Mouse (Mus musculus) lung, embryonic 14.5 days (tissue): Measurements from ENCODE around the gene Zcchc24. TPM values are rescaled to one million over a fixed set of nuclear protein-coding genes. Genes with fewer than 3 reads are reported as not detected.

Experiments
- ATAC-seq: fragments of 200-750 bp; cut with Nextera tagmentation; 2 replicates; pipeline ENCODE4 v1.8.0; 2017; ENCODE audit warnings: mild to moderate bottlenecking, moderate TSS enrichment, moderate library complexity; ENCODE audit not compliant: insufficient read depth
- DNase-seq: peaks from one replicate; pipeline ENCODE4 v3.0.0-alpha.2; 2015
- H3K27ac ChIP-seq: fragments of 300-500 bp; sonication (generic); 2 replicates; pipeline ENCODE4 v1.5.1; 2014; ENCODE audit warnings: low read depth, mild to moderate bottlenecking, moderate library complexity
- H3K27me3 ChIP-seq: fragments of 300-500 bp; sonication (generic); 2 replicates; pipeline ENCODE4 v1.6.1; 2014; ENCODE audit warnings: low read length, control low read depth; ENCODE audit not compliant: insufficient read depth
- H3K36me3 ChIP-seq: fragments of 300-500 bp; sonication (generic); 2 replicates; pipeline ENCODE4 v1.6.1; 2014; ENCODE audit warnings: control low read depth; ENCODE audit not compliant: insufficient read depth
- H3K4me1 ChIP-seq: fragments of 300-500 bp; sonication (generic); 2 replicates; pipeline ENCODE4 v1.6.1; 2014; ENCODE audit warnings: antibody characterized with exemption, control low read depth; ENCODE audit not compliant: insufficient read depth
- H3K4me2 ChIP-seq: fragments of 300-500 bp; sonication (generic); 2 replicates; pipeline ENCODE4 v1.6.1; 2014; ENCODE audit warnings: mild to moderate bottlenecking
- H3K4me3 ChIP-seq: fragments of 300-500 bp; sonication (generic); 2 replicates; pipeline ENCODE4 v1.5.1; 2014; ENCODE audit warnings: low read depth, low read length
- H3K9ac ChIP-seq: fragments of 300-500 bp; sonication (generic); 2 replicates; pipeline ENCODE4 v1.6.1; 2014
- H3K9me3 ChIP-seq: fragments of 300-500 bp; sonication (generic); 2 replicates; pipeline ENCODE4 v1.6.1; 2016; ENCODE audit warnings: low read depth, low read length, control low read depth
- CTCF ChIP-seq: IDR thresholded peaks from 2 replicates; pipeline ENCODE4 v1.5.1; 2016; ENCODE audit warnings: antibody characterized with exemption, low read depth
- WGBS: fragments of 180-500 bp; shearing (Covaris S2); extraction: QIAGEN DNeasy Blood & Tissue Kit; methylation state at CpG from one replicate; pipeline ENCODE4 v1.1.7; 2014; 5-methylcytosine and 5-hydroxymethylcytosine counted together
- polyA plus RNA-seq: library from polyadenylated mRNA; unstranded; fragments of >200 nt; fragmentation: Nextera tagmentation; extraction: Ambion mirVana; gene quantifications from 2 replicates; pipeline ENCODE4 v1.2.1, GENCODE M21; 2014

Zcchc24 gene
- polyA plus RNA-seq, 1 experiment from 2014 or later: 29.8 TPM

DNA sequence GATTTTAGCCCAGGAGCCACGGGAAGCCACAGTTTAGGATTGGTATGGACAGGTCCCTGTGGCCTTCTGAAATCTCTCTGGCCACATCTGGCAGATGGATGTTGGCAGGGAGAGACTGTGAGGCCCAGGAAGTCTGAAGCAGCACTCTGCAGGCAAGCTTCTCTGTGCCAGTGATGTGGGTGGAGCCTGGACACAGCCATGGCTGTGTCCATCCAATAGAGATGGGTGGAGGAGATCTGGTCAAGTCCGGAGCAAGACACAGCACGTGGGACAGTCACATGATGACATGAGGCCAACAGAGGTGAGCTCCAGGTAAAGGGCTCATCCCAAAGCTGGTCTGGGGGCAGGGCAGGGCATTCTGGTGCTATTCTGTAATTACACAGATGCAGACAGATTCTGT is 27.6 kb downstream of the Zcchc24 start:
- Histone ChIP-seq H3K36me3 (peaks cover 33% of the 10 kb centered on the region), H3K27ac (no peak overlapping the region), H3K4me3 (no peak overlapping the region), H3K9me3 (no peaks in the 10 kb centered on the region), H3K27me3 (no peaks in the 10 kb centered on the region), H3K4me1 (peaks cover 28% of the 10 kb centered on the region), H3K4me2 (no peak overlapping the region), H3K9ac (no peak overlapping the region)
- ATAC-seq (no peak), DNase-seq (no peak)
- 60% methylated on average over 3 of the region's 3 CpGs for WGBS
- TF ChIP-seq CTCF: no peak

DNA sequence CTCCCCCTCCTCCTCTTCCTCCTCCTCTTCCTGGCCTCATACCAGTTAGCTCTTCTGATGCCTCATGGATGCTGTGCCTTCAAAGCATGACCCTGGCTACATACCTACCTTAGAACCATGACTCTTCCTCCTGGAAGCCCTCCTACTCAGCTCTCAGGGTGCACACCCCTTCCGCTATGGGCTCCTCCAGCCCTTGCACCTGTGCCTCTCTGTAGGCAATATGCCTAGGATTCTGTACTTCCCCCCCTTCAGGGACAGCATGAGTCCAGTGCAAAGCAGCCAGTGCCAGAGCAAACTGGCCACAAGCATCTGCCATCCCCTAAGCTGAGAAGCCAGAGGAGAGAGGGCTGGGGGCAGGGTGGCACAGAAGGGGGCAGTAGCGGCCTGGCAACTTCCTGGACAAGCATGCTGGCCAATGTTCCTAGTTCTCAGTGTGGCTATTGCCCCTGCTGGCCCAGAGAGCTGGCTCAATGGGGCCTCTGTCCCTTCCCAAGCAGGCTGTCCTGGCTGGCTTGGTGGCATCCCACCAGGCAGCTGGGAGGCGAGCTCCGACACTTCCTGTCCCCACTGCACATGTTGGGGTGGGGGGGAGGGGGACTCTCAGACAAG is 28.8 kb downstream of the Zcchc24 start:
- H3K27me3 ChIP-seq: no peaks in the 10 kb centered on the region
- H3K27ac ChIP-seq: no peak overlapping the region
- DNase-seq (no peak), ATAC-seq (no peak)
- H3K9ac ChIP-seq: no peak overlapping the region
- H3K36me3 ChIP-seq: peaks cover 35% of the 10 kb centered on the region
- 65% methylated on average over 4 of the region's 4 CpGs for WGBS
- no peak for TF ChIP-seq CTCF
- H3K4me1 ChIP-seq: peaks cover 40% of the 10 kb centered on the region
- no peak overlapping the region for H3K4me3 ChIP-seq
- H3K4me2 ChIP-seq: no peak overlapping the region
- no peaks in the 10 kb centered on the region for H3K9me3 ChIP-seq

DNA sequence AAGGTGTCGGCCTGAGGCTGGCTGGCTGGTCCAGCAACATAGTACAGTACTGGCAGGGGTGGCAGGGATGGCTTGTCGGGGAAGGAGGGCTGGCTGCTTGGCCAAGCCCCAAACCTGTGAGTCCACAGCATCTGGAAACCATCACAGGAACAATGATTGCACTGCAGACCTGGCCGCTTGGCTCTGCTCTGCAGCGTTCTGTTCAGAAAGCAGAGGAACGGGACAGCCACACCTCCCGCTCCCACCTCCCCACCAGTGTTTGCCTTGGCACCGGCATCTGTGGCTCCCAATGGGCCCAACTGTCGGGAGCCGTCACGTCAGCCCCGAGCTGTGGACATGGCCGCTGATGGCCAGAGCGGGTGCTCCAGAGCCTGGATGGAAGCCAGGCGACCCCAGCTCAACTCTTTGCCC is 30.2 kb downstream of the Zcchc24 start:
- ATAC-seq (peak; percentile 52), DNase-seq (peak; percentile 74)
- TF ChIP-seq CTCF: no peak
- Histone ChIP-seq H3K9me3 (no peaks in the 10 kb centered on the region), H3K4me3 (no peak overlapping the region), H3K4me1 (peaks cover 49% of the 10 kb centered on the region), H3K27me3 (no peaks in the 10 kb centered on the region), H3K27ac (peak overlapping the region; percentile 58; the same call in 1 of the 2 replicates), H3K4me2 (peak overlapping the region; percentile 25; the same call in 1 of the 2 replicates), H3K36me3 (peaks cover 35% of the 10 kb centered on the region), H3K9ac (no peak overlapping the region)
- 19% methylated on average over 14 of the region's 14 CpGs for WGBS

DNA sequence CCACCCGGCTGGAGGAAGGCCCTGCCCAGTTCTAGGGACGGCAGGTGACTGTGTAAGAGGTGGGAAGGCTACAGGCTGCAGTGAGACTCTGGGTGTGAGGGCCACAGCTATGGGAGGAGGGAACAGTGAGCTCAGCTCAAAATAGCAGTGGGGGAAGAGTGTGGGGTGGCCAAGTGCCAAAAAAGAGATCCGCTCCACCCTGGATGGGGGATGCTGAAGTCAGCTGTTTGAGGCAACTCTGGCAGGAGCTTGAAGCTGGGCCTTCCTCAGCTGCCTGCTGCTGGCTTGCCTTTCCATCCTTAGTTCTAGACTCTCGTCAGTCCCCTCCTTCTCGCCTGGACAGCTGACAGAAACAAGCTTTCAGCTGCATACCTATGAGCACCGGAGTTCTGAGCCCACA is 32.2 kb downstream of the Zcchc24 start:
- DNase-seq (peak; percentile 93), ATAC-seq (peak; percentile 78)
- Histone ChIP-seq H3K36me3 (peaks cover 35% of the 10 kb centered on the region), H3K27ac (peak overlapping the region; percentile 80), H3K4me3 (no peak overlapping the region), H3K4me1 (peaks cover 49% of the 10 kb centered on the region), H3K9ac (no peak overlapping the region), H3K4me2 (0 out of 2 replicates have a peak overlapping the region, but pooled peaks have one; percentile 10), H3K9me3 (no peaks in the 10 kb centered on the region), H3K27me3 (no peaks in the 10 kb centered on the region)
- 27% methylated on average over 6 of the region's 6 CpGs for WGBS
- no peak for TF ChIP-seq CTCF

DNA sequence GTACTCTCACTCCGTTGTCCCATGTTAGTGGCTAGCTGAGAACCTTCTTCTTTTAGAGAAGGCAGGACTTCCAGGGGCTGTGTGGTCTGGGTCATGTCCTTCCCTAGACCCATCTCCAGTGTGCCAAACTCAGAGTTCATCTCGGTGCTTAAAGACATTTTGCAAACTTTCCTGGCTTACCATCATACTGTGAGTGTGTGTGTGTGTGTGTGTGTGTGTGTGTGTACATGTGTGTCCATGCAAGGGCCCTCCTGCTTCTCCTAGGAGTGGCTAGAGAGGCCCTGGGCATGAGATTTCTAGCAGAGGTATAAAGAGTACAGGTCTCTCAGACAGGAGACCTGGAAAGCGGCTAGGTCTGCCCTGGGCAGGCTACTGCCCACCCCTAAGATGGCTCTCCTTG is 32.7 kb downstream of the Zcchc24 start:
- TF ChIP-seq CTCF: no peak
- 60% methylated on average over 3 of the region's 3 CpGs for whole genome bisulfite sequencing
- peaks cover 49% of the 10 kb centered on the region for H3K4me1 ChIP-seq
- H3K4me2 ChIP-seq: 0 out of 2 replicates have a peak overlapping the region, but pooled peaks have one; percentile 10
- H3K27me3 ChIP-seq: no peaks in the 10 kb centered on the region
- DNase-seq (no peak), ATAC-seq (no peak; the same call in none of the 2 replicates)
- H3K27ac ChIP-seq: peak overlapping the region; percentile 52; the same call in 1 of the 2 replicates
- no peaks in the 10 kb centered on the region for H3K9me3 ChIP-seq
- H3K9ac ChIP-seq: no peak overlapping the region
- H3K36me3 ChIP-seq: peaks cover 35% of the 10 kb centered on the region
- no peak overlapping the region for H3K4me3 ChIP-seq

DNA sequence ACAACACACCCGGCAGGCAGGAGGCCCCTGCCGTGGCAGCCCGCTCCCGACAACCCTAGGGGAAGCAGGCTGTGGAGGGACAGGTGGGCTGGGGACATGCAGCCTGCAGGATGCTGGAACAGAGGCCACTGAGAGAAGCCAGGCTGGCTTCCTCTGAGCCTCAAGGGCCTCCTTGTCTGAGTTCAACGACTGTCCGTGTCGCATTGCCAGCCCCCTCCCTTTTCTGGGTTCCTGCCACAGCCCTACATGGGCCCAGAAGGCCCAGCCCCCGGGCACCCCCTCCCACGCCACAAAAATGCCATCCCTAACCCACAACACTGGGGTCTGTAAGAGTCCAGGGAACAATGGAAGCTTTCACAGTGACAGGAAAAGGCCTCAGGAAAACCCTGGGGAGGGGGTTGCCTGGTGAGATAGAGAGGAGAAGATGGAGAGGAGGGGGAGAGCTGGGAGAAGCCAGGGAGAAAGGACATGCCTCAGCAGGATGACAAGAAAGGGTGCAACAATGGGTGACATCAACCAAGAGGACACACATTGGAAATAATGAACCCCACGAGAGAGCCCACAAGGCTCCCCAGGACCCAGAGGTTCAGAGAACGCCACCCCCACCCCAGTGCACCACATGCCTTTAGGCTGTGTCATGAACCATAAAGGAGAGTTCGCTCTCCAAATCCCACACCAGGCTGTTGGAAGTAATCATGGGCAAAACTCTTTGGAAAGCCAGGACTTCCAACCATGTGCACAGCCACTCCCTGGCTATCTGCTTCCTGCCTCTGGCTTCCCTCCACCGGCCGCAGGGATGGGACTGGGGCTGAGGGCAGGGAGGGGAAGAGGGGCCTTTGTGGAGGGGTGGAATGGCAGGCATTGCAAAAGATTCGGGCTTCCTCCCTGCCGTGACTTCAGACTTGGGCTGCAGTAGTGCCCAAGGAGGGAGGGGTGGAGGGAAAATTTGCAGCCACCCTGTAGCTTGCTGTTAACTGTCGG is 33.8 kb downstream of the Zcchc24 start:
- no peaks in the 10 kb centered on the region for H3K27me3 ChIP-seq
- H3K27ac ChIP-seq: peak overlapping the region; percentile 52; the same call in 1 of the 2 replicates
- H3K9me3 ChIP-seq: no peaks in the 10 kb centered on the region
- WGBS: 30% methylated on average over 17 of the region's 17 CpGs
- no peak for TF ChIP-seq CTCF
- H3K4me3 ChIP-seq: no peak overlapping the region
- H3K9ac ChIP-seq: peak overlapping the region; percentile 29; the same call in 1 of the 2 replicates
- ATAC-seq (peak; percentile 22; the same call in 1 of the 2 replicates), DNase-seq (peak; percentile 44)
- no peak overlapping the region for H3K4me2 ChIP-seq
- peaks cover 29% of the 10 kb centered on the region for H3K36me3 ChIP-seq
- peaks cover 46% of the 10 kb centered on the region for H3K4me1 ChIP-seq

DNA sequence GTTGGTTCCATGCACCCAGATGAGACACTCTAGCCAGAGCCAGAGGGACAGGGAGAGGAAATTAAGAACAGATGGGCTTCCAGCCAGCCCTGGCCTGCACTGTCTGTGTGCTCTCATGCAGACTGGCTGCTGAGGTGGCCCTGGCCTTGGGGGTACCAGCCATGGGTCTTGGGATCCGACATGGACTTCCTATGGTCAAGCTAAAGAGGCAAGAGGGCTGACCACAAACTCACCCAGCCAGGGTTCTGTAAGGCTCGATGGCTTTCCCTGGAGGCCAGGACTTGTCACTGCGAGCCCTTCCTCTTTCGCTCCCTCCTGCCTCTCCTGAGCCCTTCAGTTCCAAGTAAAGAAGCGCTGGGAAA is 41.7 kb downstream of the Zcchc24 start:
- Histone ChIP-seq H3K4me3 (no peak overlapping the region), H3K4me2 (no peak overlapping the region), H3K27me3 (no peaks in the 10 kb centered on the region), H3K36me3 (peaks cover 13% of the 10 kb centered on the region; the same call in 1 of the 2 replicates), H3K9me3 (no peaks in the 10 kb centered on the region), H3K4me1 (peaks cover 23% of the 10 kb centered on the region), H3K9ac (no peak overlapping the region), H3K27ac (no peak overlapping the region)
- ATAC-seq (no peak), DNase-seq (no peak)
- TF ChIP-seq CTCF: no peak
- WGBS: 66% methylated on average over 5 of the region's 5 CpGs
